Mouse (Mus musculus): ENCODE data around the gene Snu13. TPM values are rescaled to one million over a fixed set of nuclear protein-coding genes. Genes with fewer than 3 reads are reported as not detected.

Snu13 gene
- 276 and 351 TPM in 2 replicates for polyA plus RNA-seq (2016; fragmentation: Nextera tagmentation; extraction: Ambion mirVana)

DNA sequence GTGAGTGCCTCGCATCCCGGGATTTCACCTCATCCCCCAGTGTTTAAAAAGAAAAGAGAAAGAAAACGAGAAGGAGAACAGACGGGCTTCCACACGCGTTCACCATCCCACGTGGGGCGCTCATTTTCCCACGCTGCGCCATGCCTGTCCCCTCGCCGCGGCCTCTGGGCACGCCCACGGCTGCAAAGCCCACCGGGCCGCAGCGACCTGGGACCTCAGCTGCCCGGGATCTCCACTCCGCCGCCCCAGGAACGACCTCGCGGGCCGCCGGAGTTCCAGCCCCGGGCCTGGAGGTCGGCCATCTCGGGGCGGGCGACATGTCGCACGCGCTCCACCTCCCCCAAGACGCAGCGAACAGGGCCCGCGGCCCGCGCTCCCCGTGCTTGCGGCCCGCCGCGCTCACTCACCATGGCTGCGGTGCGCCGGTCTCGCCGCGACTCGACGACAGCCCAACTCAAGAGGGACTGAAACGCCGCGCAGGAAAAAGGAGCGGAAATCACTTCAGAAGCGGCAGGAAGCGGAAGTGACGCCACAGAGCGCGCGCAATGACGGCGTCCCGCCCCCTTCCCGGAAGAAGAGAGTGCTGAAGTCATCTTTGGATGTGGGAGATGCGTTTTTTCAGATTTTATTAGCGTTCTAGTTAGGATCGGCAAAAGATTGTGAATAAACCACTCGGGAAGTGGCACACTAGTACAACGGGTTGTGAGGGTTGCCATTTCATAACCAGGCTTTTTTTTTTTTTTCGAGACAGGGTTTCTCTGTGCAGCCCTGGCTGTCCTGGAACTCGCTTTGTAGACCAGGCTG is at the start of gene Snu13:
TSS of gene Snu13 (minus strand) at position 519 of the 804 bp plus-strand sequence.
- peaks cover 20% of the 10 kb centered on the region for H3K36me3 ChIP-seq
- H3K27me3 ChIP-seq (ENCODE audit: insufficient read depth, poor library complexity, severe bottlenecking), result no peaks in the 10 kb centered on the region
- peak within 1 kb of the TSS; percentile 100 for H3K4me3 ChIP-seq
- WGBS, result under 1% methylated on average over 74 of the region's 74 CpGs
- peaks cover 17% of the 10 kb centered on the region for H3K4me1 ChIP-seq (replicated peaks)
- peak within 1 kb of the TSS; percentile 95 for H3K27ac ChIP-seq
- no peaks in the 10 kb centered on the region for H3K9me3 ChIP-seq
- peak; percentile 92 for DNase-seq (ENCODE audit: low spot score)

DNA sequence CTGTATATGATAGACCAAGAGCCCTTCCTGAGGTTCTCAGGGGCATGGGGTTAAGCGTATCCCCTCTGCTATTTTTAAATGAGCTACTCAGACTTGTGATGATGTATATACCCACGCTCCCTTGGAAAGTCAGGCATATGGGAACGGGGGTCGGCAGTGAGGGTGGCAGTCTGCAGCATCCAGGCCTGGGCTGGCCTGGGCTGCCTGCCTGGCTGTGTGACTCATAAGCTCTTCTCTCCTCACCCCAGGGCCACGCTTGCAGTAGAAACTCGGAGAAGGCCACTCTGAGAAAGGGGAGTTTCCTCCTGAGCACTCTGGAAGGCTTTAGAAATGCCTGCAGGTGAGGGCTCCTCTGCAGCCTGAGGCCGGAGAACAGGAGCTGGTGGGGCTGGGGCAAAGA is 43.7 kb upstream of the Snu13 start:
- Histone ChIP-seq H3K4me1 (replicated peaks) (0 out of 2 replicates have a peak, but pooled peaks cover 4% of the 10 kb centered on the region), H3K27ac (no peak overlapping the region), H3K27me3 (ENCODE audit: insufficient read depth, poor library complexity, severe bottlenecking) (no peaks in the 10 kb centered on the region; the same call in none of the 2 replicates), H3K4me3 (no peak overlapping the region), H3K36me3 (no peaks in the 10 kb centered on the region), H3K9me3 (no peaks in the 10 kb centered on the region)
- DNase-seq (ENCODE audit: low spot score), result no peak
- WGBS, result 82% methylated on average over 7 of the region's 7 CpGs

DNA sequence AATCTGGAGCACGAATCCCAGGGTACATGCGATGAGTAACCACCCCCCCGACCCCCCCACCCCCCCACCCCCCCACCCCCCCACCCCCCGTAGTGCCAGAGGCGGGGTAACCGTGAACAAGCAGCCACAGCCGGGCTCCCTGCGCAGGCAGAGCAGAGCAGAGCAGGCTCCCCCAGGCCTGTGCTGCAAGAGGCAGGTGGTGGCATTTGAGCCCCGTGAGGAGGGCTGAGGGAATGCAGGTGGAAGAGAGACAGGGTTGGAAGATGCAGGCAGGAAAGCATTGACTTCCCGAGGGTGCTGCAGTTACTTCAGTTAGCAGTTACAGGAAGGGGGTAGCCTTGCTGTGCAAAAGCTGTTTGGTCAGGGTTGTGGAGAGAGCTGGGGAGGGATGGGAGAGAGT is 39.9 kb upstream of the Snu13 start:
- H3K27ac ChIP-seq, result no peak overlapping the region
- no peaks in the 10 kb centered on the region for H3K36me3 ChIP-seq
- 18% methylated on average over 10 of the region's 10 CpGs for WGBS
- H3K4me3 ChIP-seq, result no peak overlapping the region
- peaks cover 5% of the 10 kb centered on the region for H3K27me3 ChIP-seq (ENCODE audit: insufficient read depth, poor library complexity, severe bottlenecking)
- DNase-seq (ENCODE audit: low spot score), result no peak
- 0 out of 2 replicates have a peak, but pooled peaks cover 4% of the 10 kb centered on the region for H3K4me1 ChIP-seq (replicated peaks)
- no peaks in the 10 kb centered on the region for H3K9me3 ChIP-seq

DNA sequence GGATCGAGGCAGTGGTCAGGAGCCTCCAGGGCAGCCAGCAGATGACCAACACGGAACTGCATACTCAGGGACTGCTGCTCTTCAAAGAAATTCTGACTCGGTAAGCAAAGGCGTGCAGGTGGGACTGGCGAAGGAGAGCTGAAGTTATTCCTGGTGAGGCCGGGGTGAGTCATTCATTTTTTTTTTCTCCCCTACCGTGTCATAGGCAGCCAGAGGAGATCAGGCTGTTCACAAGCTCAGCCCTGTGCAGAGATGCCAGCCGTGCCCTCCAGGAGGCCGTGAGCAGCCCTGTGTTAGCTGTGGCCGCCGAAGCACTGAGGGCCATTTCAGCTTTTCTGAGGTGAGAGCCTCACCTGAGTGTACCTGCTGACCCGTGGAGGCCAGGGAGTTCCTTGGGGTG is 38.7 kb upstream of the Snu13 start:
- peaks cover 9% of the 10 kb centered on the region; the same call in 1 of the 2 replicates for H3K4me1 ChIP-seq (replicated peaks)
- peaks cover 5% of the 10 kb centered on the region for H3K27me3 ChIP-seq (ENCODE audit: insufficient read depth, poor library complexity, severe bottlenecking)
- 84% methylated on average over 12 of the region's 12 CpGs for WGBS
- H3K36me3 ChIP-seq, result no peaks in the 10 kb centered on the region
- no peaks in the 10 kb centered on the region for H3K9me3 ChIP-seq
- no peak overlapping the region for H3K4me3 ChIP-seq
- no peak overlapping the region for H3K27ac ChIP-seq
- no peak for DNase-seq (ENCODE audit: low spot score)

DNA sequence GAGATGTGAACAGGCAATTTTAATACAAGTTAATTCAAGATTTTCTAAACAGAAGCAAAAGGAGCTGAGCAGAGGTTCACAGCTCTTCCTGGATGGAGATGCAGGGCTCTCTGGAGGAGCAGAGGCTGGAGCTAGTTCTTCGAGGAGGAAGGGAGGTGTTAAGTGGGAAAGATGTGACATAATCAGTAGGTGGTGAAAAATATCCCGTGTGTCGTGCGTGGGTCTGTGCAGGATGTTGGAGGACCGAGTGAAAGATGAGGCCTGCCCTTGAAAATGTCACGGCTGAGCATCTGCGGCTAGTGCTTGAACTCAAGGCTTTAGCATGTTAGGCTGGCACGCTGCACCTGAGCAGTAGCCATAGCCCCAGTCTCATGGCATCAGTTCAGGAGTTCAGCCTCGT is 38.2 kb upstream of the Snu13 start:
- H3K36me3 ChIP-seq, result no peaks in the 10 kb centered on the region
- no peak overlapping the region for H3K27ac ChIP-seq
- H3K4me1 ChIP-seq (replicated peaks), result peaks cover 12% of the 10 kb centered on the region; the same call in 1 of the 2 replicates
- no peak overlapping the region for H3K4me3 ChIP-seq
- H3K9me3 ChIP-seq, result no peaks in the 10 kb centered on the region
- peaks cover 5% of the 10 kb centered on the region; the same call in 1 of the 2 replicates for H3K27me3 ChIP-seq (ENCODE audit: insufficient read depth, poor library complexity, severe bottlenecking)
- DNase-seq (ENCODE audit: low spot score), result no peak
- 87% methylated on average over 9 of the region's 9 CpGs for WGBS

DNA sequence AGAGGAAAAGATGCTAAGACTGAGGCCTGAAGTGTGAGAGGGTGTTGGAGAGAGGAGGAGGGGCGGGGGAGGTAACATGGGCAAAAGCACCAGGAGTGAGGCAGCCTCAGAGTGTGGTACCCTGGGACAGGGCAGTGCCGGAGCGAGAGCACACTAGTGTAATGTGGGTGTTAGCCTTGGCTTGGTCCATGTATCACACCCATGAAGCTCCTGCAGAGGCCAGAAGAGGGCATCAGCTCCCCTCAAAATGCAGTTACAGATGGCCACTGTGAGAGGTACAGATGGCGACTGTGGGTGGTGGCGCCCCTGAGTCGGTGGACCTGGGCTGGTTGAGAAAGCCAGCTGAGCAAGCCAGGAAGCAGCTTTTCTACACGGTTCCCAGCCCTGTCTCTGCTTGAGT is 33.8 kb upstream of the Snu13 start:
- no peak overlapping the region for H3K4me3 ChIP-seq
- H3K9me3 ChIP-seq, result no peaks in the 10 kb centered on the region
- H3K27me3 ChIP-seq (ENCODE audit: insufficient read depth, poor library complexity, severe bottlenecking), result peaks cover 5% of the 10 kb centered on the region; the same call in 1 of the 2 replicates
- no peak overlapping the region for H3K27ac ChIP-seq
- peaks cover 9% of the 10 kb centered on the region; the same call in 1 of the 2 replicates for H3K4me1 ChIP-seq (replicated peaks)
- WGBS, result 35% methylated on average over 7 of the region's 7 CpGs
- DNase-seq (ENCODE audit: low spot score), result peak; percentile 61
- H3K36me3 ChIP-seq, result no peaks in the 10 kb centered on the region

DNA sequence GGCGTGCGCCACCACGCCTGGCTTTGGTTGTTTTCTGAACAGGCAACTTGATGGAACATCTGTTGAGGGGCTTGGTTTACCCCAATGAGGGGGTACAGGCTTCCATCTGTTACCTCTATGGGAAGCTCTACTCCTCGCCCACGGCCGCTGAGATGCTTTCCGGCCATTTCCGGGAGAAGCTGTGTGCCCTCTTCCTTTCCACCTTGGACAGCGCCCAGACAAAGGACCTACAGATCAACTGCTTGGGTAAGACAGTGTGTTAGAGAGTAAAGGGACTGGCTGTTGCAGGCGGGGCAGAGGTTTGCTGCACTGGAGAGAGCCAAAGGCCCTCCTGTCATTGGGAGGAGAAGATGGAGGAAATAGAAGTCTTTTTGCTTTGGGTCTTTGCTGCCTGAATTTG is 32.5 kb upstream of the Snu13 start:
- no peak overlapping the region for H3K4me3 ChIP-seq
- whole genome bisulfite sequencing, result 70% methylated on average over 10 of the region's 10 CpGs
- H3K4me1 ChIP-seq (replicated peaks), result peaks cover 9% of the 10 kb centered on the region; the same call in 1 of the 2 replicates
- H3K9me3 ChIP-seq, result no peaks in the 10 kb centered on the region
- H3K27ac ChIP-seq, result no peak overlapping the region
- no peak for DNase-seq (ENCODE audit: low spot score)
- H3K36me3 ChIP-seq, result no peaks in the 10 kb centered on the region
- H3K27me3 ChIP-seq (ENCODE audit: insufficient read depth, poor library complexity, severe bottlenecking), result no peaks in the 10 kb centered on the region

DNA sequence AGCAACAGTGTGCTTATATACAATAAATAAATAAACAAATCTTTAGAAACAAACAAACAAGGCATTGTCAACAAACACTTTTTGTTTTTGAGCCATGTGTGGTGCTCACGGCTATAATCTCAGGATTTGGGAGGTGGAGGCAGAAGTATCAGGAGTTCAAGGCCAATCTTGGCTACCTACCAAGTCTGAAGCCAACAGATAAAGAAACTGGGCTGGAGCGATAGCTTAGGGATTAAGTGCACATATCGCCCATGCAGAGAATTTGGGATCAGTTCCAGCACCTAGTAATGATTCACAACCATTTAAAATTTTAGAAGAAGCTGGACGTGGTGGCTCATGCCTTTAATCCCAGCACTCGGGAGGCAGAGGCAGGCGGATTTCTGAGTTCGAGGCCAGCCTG is 26.1 kb upstream of the Snu13 start:
- 92% methylated on average over 7 of the region's 7 CpGs for WGBS
- peaks cover 6% of the 10 kb centered on the region for H3K4me1 ChIP-seq (replicated peaks)

DNA sequence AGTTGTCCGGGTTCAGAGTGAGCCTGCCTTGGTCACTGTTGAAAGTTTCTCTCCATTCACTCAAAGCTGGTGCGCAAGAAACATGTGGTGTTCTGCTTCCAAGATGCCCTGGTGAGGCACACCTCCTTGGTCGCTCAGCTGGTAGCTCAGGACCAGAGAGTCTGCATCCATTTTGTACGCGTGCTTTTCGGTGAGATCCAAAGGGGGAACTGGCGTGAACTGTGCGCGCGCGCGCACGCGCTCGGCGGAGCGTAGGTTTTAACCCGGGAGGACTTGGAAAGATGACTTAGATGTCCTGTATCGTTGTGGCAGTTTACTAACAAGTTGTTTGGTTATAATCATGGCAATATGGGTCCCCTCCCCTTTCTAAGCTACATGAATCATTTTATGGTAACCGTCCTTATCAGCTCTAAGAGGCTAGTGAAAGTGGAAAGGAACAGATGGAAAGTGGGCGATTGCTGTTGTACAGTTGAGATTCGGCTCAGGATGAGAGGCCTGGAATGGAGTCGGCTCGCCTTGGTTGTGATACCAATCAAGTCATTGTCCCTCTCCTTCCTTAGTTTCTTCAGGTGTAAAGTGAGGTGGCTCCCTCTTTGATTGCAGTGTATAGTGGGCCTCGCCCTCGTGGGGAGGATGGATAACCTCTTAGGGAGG is 24.5 kb upstream of the Snu13 start:
- 92% methylated on average over 26 of the region's 26 CpGs for WGBS
- Histone ChIP-seq H3K9me3 (0 out of 2 replicates have a peak, but pooled peaks cover 4% of the 10 kb centered on the region), H3K27me3 (ENCODE audit: insufficient read depth, poor library complexity, severe bottlenecking) (peaks cover 54% of the 10 kb centered on the region), H3K4me3 (no peak overlapping the region), H3K36me3 (no peaks in the 10 kb centered on the region), H3K27ac (no peak overlapping the region), H3K4me1 (replicated peaks) (peaks cover 6% of the 10 kb centered on the region)
- DNase-seq (ENCODE audit: low spot score), result no peak

More for the DNA sequence above, 26.1 kb upstream of the Snu13 start:
- Histone ChIP-seq H3K36me3 (no peaks in the 10 kb centered on the region), H3K27ac (no peak overlapping the region), H3K4me3 (no peak overlapping the region), H3K27me3 (ENCODE audit: insufficient read depth, poor library complexity, severe bottlenecking) (peaks cover 43% of the 10 kb centered on the region), H3K9me3 (0 out of 2 replicates have a peak, but pooled peaks cover 4% of the 10 kb centered on the region)
- DNase-seq (ENCODE audit: low spot score), result no peak

DNA sequence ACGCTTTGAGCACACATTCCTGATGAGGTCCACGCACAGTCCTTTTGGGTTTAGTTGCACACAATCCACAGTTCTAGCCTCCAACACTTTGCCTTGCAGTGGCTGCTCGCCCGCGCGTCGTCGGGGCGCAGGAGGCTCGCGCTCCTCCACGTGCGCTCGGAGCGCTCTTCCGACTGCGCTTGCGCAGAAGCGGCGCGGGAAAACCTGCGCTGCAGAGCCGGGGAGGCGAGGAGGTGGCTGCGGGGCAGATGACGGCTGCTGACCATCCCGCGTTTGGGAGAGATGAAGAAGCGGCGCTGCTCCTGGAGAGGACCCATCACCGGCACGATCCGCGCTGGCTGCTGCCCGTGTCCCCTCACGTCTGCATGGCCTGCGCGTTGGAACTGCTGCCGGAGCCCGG is 22.5 kb upstream of the Snu13 start, which contains the start of gene Mei1:
TSS of gene Mei1 (plus strand) at position 99 of the 400 bp plus-strand sequence.
- WGBS, result 20% methylated on average over 40 of the region's 40 CpGs
- Histone ChIP-seq H3K36me3 (no peaks in the 10 kb centered on the region), H3K27me3 (ENCODE audit: insufficient read depth, poor library complexity, severe bottlenecking) (peaks cover 68% of the 10 kb centered on the region), H3K9me3 (0 out of 2 replicates have a peak, but pooled peaks cover 4% of the 10 kb centered on the region), H3K4me3 (peak within 1 kb of the TSS; percentile 38), H3K27ac (no peak within 1 kb of the TSS), H3K4me1 (replicated peaks) (peaks cover 6% of the 10 kb centered on the region)
- no peak for DNase-seq (ENCODE audit: low spot score)

DNA sequence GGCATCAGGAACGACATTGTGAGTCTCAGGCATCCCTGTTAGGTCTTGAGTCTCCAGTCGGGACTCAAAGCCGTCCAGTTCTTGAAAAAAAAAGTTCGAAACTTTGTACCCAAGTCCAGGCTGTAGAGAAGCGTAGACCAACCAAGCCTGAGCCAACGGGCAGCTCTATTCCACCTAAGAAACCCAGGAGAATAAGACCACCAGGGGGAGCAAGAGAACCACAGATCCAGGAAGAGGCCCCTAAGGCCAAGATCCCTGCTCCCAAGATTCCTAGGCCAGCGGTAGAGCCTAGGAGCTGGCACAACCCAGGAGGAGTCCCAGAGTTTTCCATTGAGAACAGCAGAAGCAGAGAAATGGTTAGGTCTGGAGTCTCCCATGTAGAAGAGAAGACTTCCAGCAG is 18.1 kb upstream of the Snu13 start:
- peaks cover 6% of the 10 kb centered on the region for H3K4me1 ChIP-seq (replicated peaks)
- H3K27me3 ChIP-seq (ENCODE audit: insufficient read depth, poor library complexity, severe bottlenecking), result peaks cover 72% of the 10 kb centered on the region
- H3K9me3 ChIP-seq, result 0 out of 2 replicates have a peak, but pooled peaks cover 4% of the 10 kb centered on the region
- H3K4me3 ChIP-seq, result no peak overlapping the region
- WGBS, result 21% methylated on average over 7 of the region's 7 CpGs
- no peak overlapping the region for H3K27ac ChIP-seq
- peak; percentile 69 for DNase-seq (ENCODE audit: low spot score)
- no peaks in the 10 kb centered on the region for H3K36me3 ChIP-seq

DNA sequence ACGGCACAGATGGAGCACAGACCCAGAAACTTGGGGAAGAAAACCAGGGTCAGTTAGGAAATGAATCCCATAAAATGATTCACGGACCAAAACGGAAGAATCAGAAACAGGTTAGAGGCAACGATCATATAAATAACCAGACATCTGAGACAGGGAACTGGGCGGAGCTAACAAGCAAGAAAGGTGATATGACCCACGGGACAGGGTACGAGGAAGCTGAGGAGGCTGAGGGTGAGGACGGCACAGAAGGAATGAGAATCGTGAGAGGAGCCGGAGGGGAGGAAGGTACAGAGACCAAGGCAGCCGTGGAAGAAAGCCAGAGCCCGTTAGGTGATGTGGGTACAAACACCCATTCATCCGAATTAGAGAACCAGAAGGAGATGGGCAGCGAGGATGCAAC is 16.5 kb upstream of the Snu13 start:
- DNase-seq (ENCODE audit: low spot score), result no peak
- H3K9me3 ChIP-seq, result no peaks in the 10 kb centered on the region
- no peak overlapping the region for H3K27ac ChIP-seq
- H3K27me3 ChIP-seq (ENCODE audit: insufficient read depth, poor library complexity, severe bottlenecking), result peaks cover 56% of the 10 kb centered on the region
- no peak overlapping the region for H3K4me3 ChIP-seq
- WGBS, result 71% methylated on average over 14 of the region's 14 CpGs
- no peaks in the 10 kb centered on the region for H3K4me1 ChIP-seq (replicated peaks)
- no peaks in the 10 kb centered on the region for H3K36me3 ChIP-seq

DNA sequence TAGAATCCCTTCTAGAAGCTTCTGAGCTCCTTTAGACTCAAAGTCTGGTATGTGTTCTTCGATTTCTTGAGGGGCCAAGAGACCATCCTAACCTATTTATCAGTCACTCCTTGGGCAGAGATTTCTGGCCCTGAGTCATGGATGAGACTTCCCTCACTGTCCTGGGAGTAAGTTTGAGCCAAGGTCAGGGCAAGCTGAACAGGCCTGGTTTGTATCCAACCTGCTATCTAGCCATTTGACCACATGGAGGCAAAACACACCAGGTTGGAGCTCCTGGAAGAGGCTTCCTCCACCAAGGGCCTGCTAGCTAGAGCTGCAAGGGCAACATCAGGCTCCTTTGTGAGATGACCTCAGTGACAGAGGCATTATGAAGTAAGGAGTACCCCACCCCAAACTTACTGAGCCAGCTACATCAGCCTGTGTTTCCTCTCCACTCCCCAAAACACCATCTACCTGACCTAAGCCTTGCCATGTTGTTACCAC is 11.4 kb upstream of the Snu13 start, which contains the start of gene 4930407I10Rik:
TSS of gene 4930407I10Rik (plus strand) at position 433 of the 483 bp plus-strand sequence.
- no peak within 1 kb of the TSS for H3K4me3 ChIP-seq
- no peaks in the 10 kb centered on the region for H3K4me1 ChIP-seq (replicated peaks)
- H3K27ac ChIP-seq, result no peak within 1 kb of the TSS
- no peak for DNase-seq (ENCODE audit: low spot score)
- no peaks in the 10 kb centered on the region for H3K36me3 ChIP-seq
- peaks cover 16% of the 10 kb centered on the region for H3K27me3 ChIP-seq (ENCODE audit: insufficient read depth, poor library complexity, severe bottlenecking)
- 74% methylated on average over 1 of the region's 1 CpGs for WGBS
- H3K9me3 ChIP-seq, result no peaks in the 10 kb centered on the region
